Mouse (Mus musculus): ENCODE results near the gene Add3. TPM values are rescaled to one million over a fixed set of nuclear protein-coding genes. Genes with fewer than 3 reads are reported as not detected.
A peak's percentile ranks its signal among the peaks of the same experiment; 100 is the strongest.
"Not testable (repeated sequence)": the region's sequence is repeated elsewhere in the genome, so short reads cannot be mapped to it uniquely, and the experiment has no call there.

Gene Add3
- total RNA-seq, 2 experiments from 2014 or later: 240 to 317 TPM

DNA sequence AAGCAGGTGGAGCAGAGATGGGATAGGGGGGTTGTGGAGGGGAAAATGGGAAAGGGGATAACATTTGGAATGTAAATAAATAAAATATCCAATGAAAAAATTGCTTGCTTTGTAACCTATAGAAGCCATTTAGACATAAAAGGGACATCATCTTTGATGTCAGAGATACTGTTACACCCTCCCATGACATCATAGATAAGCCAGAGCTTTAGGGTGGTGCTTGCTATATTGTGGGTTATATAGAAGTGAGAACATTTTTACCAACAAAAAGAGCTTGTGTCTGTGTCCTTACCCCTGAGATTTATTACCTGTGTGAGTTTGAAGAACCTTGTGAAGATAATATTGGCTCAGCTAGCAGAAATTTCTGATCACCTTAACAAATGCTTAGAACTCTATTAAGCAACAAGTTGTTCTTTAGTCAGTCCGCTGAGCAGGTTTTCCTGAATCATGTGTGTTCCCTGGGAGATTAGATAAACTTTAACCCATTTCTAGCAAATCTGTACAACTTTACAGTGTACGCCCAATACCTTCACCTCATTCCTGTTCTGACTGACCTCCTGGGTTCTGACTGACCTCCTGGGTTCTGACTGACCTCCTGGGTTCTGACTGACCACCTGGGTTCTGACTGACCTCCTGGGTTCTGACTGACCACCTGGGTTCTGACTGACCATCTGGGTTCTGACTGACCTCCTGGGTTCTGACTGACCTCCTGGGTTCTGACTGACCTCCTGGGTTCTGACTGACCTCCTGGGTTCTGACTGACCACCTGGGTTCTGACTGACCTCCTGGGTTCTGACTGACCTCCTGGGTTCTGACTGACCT lies 85.2 kb downstream of the Add3 start:
- not testable (repeated sequence) for ATAC-seq (ENCODE audit: poor library complexity, severe bottlenecking)

DNA sequence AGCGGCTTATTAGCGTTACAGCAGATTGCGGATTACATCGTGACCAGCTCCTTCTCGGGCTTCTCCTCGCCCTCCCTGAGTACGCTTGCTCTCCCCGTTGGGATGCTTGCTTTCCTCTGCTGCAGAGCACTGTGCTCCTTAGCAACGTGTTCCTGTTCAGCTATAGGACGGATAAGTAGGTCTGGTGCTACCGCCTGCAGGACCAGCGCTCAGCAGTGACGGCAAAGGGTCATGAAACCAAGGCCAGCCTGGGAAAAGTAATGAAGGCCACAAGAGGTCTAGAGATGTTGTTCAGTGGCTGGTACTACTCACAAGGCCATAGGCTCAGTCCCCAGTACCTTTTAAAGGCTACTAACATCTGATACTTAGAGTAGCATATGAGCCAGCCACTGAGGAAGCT lies 86.4 kb downstream of the Add3 start:
- ATAC-seq (ENCODE audit: poor library complexity, severe bottlenecking): no peak

DNA sequence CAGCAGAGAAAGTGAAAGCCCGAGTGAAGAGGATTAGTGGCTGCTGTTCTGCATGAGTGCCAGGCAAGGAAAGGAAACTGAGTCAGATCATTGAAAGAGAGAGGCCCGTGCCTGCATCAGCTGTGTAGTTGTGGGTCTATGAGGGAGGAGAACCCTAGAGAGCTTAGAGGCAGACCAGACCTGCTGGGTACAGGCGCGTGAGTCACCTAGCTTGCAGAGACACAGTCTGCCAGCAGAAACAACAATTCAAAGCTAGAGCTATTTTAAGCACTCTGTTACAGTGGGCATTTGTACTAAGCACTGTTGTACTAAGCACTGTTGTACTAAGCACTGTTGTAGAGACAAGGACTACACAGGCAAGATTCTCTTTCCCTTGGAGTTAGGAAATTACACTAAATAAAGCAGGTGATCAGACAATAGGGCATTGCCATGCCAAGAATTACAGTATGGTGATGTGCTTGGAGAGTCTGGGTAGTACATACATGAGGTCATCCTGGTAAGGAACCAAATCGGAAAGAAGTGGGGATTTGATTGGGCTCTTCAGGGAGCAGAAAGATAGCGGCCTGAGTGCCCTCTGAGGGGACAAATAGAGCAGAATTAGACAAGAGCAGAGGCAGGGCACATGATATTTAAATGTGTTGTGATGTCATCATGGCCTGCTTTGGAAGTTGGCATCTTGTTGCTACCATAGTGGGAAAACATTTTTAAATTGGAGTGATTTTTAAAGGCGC lies 88.0 kb downstream of the Add3 start:
- ATAC-seq (ENCODE audit: poor library complexity, severe bottlenecking): no peak

DNA sequence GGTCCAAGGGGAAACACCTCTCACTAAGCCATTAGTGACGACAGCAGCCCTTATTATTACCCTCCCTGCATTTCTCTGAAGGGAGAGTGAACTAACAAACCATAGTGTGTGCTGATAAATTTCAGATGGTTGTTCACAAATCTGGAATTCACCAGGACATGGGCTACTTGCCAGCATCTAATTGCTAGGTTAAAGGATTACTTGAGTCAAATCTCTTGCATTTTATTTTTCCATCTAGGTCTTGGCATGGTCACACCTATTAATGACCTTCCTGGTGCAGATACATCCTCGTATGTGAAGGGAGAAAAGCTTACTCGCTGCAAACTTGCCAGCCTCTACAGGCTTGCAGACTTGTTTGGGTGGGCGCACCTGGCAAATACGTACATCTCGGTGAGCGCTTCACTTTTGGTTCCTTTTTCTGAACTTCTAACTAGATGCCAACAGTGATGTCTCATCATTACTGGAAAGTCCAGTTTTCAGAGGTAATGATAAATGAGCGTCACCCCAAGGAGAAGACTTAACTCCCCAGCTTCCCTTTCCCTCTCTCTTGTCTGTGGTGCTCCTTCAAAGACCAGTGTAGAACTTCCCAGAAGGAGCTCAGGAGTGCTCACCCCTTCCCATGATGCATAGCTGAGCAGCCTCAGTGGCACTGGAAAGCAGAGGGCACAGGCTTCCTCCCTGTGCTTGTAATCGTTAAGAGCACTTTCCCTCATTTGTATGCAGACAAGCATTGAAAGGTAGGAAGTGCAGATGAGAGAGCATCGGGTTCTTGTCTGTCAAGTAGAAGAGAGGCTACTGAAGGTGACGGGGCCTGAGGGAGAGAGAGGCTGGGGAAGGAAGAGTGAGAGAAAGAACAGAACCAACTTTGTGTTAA lies 90.9 kb downstream of the Add3 start:
- ATAC-seq (ENCODE audit: poor library complexity, severe bottlenecking): no peak

DNA sequence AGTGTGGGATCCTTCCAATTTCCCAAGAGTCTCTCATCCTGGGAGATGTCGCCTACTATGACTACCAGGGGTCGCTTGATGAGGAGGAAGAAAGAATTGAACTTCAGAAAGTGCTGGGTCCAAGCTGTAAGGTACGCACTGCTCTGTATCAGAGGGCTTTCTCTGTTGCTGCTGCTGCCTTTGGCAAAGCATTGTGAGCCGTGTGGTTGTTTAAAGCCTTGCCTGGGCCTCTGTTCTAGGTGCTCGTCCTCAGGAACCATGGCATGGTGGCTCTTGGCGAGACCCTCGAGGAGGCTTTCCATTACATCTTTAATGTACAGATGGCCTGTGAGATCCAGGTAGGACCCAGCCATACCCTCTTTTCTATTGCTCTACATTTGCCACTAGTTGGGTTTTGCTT lies 93.3 kb downstream of the Add3 start:
- ATAC-seq (ENCODE audit: poor library complexity, severe bottlenecking): no peak

DNA sequence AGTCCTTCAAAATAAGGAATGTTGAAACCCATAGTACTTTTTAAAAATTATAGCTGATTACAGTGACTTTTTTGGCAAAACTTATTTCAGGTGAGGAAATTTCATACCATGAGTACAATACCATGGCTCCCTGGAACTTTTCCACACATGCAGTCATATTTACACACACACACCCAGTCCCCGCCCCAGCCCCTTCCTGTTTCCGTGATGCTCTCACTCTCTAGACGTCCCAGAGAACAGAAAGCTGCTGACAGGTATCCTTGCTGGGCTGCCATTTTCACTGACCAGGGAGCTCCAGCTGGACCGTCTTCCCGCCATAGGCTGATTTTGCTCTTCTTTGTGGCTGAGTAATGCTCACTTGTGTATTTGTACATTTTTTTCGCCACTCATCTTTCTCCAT lies 101.6 kb downstream of the Add3 start:
- ATAC-seq (ENCODE audit: poor library complexity, severe bottlenecking): no peak

DNA sequence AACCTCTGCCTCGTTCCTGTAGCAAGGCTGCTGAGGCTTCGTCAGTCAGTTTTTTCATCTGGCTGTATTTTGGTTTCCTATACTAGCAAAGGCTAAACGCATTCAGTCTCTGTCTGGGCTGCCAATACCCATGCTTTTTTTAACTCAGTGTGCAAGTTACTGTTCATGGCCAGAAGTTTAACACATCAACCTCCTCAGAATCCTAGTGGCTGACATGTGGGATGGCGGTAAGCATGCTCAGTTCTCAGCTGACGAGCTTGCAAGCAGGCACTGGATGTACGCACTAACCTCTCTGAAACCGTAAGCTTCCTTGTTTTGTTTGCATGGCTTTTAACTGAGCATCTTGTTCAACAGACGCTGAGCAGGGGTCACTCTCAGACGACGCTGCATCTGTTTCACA lies 103.7 kb downstream of the Add3 start:
- no peak for ATAC-seq (ENCODE audit: poor library complexity, severe bottlenecking)

DNA sequence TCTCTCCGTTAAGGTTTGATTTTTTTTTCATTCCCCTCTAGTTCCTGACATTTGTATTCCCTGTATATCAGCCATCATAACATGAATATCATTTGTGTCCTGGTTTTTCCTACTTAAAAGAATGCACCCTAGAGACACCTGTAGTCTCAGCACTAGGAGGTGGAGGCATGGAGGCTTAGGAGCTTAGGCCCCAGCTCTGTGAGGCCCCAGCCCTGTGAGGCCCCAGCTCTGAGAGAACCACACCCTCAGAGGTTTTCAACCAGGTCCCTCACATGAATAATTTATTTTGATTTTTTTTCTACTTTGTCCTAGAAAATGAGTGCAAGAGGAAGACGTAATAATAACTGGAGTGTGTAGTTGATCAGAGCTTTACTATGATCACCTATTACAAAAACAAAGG lies 107.3 kb downstream of the Add3 start:
- ATAC-seq (ENCODE audit: poor library complexity, severe bottlenecking): no peak

DNA sequence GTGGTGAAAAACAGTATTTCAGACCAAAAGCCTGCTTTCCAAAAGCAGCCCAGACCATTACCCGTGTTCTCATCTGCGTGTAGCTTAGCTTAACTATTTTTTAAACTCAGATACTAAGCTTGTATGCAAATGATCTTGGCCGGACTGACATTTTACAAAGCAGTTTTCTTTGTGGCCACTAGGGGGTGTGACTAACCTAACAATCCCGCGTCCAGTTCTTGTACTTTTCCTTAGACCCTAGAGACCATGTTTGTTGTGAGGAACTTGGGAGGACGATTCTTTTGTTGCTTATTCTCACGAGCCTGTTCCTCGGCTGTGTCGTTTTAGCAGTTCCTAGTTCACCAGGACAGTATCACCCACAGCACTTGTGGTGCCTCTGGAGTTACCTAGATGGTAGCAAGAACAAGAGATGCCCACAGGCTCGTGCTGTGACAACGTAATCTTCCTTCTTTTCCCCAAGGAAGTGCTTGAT lies 107.8 kb downstream of the Add3 start:
- ATAC-seq (ENCODE audit: poor library complexity, severe bottlenecking): peak; percentile 31

DNA sequence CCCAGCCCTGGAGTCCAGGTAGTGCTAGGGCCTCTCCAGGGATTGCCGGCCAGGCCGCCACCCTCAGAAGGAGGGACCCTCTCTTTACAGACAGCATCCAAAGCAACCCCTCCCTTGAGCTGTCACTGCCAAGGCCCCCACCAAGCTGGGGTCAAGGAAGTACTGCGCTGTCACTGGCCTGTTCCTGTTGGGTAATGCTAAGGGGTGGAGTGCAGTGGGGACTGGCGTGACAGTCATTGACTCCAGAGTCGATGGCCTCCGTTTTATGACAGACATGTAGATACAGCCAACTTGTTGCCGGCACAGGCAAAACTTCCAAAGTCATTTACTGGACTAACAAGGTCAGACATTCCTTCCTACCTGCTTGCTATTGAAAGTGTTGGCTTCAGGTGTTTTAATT lies 110.8 kb downstream of the Add3 start:
- ATAC-seq (ENCODE audit: poor library complexity, severe bottlenecking): peak; percentile 78

DNA sequence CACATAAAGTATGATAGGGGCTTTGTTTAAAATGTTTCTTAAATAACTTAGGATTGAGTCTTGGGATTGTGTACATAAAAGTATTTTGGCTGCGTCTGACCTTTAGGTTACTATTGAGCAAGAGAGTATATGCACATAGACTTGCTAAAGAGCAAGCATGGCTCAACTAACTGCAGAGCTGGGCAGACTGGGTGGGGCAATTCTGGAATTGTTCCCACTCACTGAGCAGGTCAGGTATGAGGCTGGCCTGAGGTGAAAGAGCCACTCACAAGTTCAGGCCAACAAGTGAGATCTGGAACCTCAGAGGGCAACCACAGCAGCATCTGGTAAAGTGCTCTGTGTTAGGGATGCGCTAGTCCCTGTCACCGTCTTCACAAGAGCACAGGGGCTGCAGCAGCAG lies 111.4 kb downstream of the Add3 start:
- ATAC-seq (ENCODE audit: poor library complexity, severe bottlenecking): peak; percentile 31

DNA sequence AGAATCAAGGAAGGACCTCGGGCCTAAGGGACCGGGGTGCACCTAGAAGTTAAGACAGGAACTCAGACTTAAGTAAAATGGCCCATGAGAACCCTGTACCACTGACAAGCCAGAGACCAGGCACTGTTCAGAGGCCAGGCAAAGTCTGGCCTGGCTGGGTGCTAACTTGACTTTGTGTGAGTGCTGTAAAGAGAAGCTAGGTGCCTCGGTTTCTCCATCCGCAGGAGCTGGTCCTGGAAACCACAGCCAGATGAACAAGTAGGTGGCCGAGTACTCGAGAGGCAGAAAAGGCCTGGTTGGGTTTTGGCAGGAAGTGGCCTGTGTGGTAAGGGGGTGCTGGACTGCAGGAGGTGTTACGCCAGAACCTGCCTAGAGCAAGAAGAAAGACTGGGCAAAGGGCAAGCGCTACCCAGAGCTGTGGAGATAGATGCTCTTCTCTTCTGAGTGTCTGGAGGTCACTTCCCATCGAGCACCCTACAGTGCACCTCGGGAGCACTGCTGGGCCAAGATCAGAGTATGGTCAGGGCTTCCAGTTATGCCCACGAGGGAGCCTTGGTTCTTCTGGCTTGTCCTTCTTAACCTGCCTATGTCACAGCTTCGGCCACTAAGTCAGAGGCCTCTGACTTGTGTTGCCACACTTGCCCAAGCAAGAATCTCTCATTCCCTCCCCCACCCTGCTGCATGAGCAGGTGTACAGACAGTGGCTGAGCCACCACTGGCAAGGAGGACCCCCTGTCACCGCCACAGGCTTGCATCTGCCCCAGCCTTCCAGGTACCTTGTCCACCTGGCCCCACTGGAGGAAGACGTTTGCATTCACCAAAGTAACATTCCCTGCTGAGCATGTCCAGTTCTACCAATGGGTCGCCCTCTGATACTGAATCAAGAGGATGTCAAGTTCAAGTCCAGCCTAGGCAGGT lies 112.1 kb downstream of the Add3 start:
- ATAC-seq (ENCODE audit: poor library complexity, severe bottlenecking): peak; percentile 60

DNA sequence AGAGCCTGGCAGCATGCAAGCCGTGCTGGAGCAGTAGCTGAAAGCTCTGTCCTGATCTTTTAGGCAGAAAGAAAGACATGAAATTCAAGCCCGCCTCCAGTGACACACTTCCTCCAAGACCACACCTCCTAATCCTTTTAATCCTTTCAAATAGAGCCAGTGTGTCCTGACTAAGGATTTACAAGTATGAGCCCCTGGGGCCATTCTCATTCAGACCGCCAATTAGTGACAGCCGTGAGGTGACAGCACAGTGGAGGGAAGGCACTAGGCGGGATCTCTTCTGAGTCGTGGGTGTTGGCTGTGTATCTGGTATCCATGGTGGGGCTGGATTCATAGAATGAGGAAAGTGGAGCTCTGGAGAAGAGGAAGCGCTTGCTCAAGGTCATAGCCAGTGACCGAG lies 116.1 kb downstream of the Add3 start:
- no peak for ATAC-seq (ENCODE audit: poor library complexity, severe bottlenecking)

DNA sequence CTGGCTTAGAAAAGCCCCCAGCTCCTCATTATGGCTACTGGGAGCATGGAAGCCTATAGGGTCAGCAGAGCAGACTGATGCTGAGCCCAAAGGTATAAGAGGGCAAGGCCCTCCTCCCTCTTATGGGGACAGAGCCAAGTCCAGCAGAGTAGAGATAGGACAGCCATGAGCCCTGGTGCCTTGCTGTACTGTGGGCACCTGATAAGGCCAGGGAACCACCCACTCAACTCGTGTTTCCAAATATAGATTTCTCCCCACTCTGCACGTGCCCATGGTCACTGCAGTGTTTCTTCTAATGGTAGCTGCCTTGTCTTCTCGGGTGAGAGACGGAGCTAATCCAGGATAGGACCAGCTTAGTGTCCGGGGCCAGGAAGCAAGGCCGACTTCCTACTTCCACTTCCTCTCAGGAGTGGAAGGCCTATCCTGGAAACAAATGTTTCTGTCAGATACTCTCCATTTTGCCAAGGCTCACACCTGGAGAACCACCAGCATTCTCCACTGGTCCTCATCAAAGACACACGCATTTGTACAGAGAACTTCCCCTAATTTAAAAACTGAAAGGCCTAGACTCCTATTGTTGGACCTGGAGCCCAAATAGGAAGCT lies 116.8 kb downstream of the Add3 start:
- peak; percentile 14; the same call in 1 of the 2 replicates for ATAC-seq (ENCODE audit: poor library complexity, severe bottlenecking)

DNA sequence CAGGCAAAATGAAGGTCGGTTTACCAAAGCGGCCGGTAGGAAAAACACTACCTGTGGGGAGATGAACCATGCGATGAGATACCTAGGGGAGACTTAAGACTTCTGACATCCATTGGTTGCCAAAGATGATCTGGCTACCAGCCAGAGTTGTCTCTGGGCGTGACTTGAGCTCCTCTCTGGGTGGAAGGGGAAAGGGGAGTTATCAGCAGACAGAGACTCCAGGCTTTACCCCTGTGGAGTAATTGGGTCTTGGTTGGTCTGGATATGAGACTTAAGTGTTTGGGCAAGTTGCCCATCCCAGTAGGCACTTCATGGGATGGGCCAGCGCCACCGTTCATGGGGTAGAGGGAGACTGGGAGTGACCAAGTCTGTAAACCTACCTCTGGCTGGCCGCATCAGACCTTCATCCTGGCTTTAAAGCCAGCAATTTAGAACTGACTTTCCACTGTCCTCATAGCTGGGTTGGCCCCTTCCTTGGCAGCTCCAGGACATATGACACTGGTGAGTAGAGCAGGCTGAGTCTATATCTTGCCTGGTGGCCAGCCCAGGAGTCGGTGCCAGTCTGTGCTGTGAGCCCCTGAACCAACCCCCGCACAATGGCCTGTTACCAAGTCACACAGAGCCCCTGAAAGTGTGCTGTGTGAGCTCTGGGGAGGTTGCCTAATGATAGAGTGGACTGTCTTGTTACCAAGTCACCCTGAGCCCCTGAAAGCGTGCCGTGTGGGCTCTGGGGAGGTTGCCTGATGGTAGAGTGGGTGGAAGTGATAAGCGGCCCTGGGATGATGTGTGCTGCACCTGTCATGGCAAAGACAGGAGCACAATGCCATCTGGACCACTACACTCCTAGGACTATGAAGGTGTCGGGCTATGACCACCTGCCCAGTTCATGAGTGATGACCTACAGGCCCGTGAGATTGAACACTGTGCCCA lies 117.7 kb downstream of the Add3 start:
- 0 out of 2 replicates have a peak, but pooled peaks have one; percentile 13 for ATAC-seq (ENCODE audit: poor library complexity, severe bottlenecking)

DNA sequence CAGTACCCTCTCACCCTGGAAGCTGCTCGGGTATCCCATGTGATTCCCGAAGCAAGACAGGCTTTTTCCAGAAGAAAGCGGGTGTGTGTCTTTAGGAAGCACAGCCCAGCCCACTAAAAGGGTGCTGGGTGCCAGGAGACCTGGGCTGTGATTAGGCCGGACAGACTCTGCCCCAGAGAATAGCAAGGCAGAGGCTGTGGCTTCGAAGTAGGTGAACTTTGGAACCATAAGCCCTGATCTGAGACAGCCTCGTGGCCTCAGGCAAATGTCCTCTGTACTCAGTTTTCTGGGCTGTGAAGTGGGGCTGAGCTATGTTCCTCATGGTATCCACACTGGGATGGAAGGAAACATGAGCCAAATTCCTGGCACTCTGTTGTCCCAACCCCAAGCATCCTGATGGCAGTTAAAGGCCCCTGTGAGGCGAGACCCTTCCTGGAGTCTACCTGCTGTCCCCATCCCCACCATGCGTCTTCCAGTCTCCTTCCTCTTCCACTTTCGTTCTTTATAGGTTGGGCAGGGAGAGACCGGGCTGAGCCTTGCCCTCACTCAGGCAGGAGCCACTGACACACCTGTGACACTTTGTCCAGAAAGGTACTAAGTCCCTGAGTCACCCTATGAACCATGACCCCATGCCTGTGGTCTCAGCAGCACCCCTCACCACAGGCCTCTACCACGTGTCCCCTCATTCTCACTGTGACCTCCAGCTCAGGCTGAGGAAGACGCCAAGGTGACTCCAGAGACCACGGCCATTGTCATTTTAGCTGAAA lies 118.7 kb downstream of the Add3 start:
- peak; percentile 19; the same call in 1 of the 2 replicates for ATAC-seq (ENCODE audit: poor library complexity, severe bottlenecking)

DNA sequence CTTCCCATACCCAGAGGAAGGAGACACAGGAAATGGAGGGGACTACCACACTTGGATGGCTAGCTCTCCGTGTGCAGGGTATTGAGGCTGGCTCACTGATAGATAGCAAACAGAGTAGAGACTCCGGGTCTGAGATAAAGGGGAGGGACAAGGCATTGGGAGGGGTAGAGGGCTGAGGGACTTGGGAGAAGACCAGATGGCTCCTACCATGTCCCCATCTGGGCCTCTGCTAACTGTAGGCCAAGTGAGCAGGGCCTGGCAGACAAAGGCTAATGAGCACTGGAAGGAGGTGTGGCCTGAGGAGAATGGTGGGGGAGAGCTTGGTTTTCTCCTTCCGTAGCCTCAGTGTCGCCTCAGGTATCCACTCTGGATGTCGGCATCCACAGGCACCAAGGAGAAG lies 119.3 kb downstream of the Add3 start:
- ATAC-seq (ENCODE audit: poor library complexity, severe bottlenecking): no peak

DNA sequence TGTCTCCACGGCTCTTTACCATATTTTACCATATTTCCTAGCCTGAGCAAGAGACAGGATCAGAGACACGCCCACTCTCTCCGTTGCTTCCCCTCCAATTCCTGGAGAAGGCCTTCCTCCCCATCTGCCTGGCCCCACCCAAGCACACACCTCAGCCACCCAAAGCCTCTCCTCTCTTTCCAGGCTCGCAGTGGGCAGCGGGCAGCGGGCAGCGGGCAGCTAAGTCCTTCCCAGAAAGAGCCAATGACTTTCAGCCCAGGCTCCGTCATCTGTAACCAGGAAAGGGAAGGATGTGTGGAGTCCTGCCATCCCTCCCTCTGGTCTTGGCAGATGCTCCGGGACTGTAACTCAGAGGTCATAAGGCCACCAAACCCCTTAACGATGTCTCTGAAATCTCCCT lies 120.0 kb downstream of the Add3 start:
- no peak for ATAC-seq (ENCODE audit: poor library complexity, severe bottlenecking)

All from megakaryocyte, adult 5-6 weeks (primary cell).